Mouse (Mus musculus) CD4-positive, CD25-positive, alpha-beta regulatory T cell, adult 2 months (primary cell): ENCODE measurements around the gene Hist1h1e.

Experiments
- DNase-seq: peaks from one replicate; pipeline ENCODE4 v3.0.0-alpha.2; 2012; ENCODE audit warnings: low read depth, low spot score

Hist1h1e gene

DNA sequence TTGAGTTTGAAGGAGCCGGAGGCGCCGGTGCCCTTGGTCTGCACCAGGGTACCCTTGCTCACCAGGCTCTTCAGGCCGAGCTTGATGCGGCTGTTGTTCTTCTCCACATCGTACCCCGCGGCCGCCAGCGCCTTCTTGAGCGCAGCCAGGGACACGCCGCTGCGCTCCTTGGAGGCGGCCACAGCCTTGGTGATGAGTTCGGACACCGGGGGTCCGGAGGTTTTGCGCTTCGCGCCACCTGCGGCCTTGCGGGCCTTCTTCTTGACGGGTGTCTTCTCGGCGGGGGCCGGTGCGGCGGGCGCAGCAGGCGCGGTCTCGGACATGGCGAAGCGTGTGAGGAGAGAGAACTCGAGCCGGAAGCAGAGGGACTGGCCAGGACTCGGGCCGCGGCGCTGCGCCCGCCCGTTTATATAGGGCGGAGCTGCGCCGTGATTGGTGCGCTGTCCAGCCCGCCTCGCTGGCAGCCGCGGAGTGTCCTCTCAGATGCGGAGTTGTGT, at the start of gene Hist1h1e:
Gene Hist1h1e (minus strand): TSS at position 384 of the 497 bp plus-strand sequence.
- peak; percentile 85 for DNase-seq

DNA sequence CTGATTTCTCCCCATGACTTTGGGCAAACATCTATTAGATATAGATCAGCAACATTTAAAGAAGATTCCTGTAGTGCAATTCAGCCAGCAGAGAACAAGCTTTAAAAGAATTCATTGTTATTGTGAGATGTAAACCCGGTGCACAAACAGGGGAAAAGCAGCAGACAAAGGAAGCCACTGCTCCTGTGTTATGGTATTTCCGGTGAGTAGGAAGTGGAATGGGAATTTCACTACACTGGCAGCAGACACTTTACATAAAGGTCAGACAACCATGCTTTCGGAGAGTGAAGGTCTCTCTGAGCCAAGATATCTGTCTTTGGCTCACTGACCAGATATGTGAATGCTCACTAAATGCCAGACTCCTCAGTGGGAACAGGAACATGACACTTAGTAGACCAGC, 40.2 kb upstream of the Hist1h1e start:
- DNase-seq: no peak

DNA sequence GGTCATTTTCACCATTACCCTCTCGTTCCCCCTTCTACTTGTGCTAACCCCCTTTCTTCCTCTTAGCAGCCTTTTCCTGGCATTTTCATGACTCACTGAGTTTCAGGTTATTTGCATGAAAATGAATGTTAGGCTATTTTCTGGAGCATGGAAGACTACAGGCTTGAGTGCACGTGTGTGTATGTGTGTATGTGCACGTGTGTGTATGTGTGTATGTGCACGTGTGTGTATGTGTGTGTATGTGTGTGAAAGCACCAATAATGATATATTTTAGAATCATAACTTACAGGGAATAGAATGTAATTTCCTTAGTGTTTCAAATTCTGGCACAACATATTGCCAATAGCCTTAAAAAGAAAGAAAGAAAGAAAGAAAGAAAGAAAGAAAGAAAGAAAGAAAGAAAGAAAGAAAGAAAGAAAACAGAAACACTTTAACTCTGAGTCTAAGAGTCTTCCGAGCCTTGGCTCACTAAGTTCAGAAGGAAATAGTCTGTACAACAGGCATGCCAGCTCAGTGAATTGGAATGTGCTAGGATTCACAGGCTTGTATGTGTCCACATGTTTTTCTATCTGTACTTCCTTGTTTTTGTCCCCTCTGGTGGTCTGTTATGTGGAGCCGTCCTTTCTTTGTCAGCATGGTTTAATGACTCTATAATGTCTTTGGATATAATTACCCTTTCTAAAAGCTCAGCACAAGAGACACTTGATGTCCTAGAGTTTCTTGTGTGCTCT, 37.4 kb upstream of the Hist1h1e start:
- DNase-seq: no peak

DNA sequence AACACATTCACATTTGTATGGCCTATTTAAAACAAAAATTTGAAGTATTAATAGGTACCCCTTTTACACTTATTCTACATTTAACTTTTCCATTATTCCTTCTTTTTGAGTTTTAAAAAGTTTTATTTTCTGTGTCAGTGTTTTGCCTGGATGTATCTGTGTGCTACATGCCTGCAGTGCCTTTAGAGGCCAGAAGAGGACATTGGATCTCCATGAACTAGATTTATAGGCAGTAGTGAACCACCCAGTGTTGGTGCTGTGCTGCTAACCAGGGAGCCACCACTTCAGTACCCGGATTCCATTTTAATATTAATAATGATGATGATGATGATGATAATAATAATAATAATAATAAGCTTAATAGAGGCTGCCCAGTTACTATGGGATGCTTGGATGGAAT, 8.3 kb upstream of the Hist1h1e start:
- DNase-seq: peak; percentile 37

DNA sequence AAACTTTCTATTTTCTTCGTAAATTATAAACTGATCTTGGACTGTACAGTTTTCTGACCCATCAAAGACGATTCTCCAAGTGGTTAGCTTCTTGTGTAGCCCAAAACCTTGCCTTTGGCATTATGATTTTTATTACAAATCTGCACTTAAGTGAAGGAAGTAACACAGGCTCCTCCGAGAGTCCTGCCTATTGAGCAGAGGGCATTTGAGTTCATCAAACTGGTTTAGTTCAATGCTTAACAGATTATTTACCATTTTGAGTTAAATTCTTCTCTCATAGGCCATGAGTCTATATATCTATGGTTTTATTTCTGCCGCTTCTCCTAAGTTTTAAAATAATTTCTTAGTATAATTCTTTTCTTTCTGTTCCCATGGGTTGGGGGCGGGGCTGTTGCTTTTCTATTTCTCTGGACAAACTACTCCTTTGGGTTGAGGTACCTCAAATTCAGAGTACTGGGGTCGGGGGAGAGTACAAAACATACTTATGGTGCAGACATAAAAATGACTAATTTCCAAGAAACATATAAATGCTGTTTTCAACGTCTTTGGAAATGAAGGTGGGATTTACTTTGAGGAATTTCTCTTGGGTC, 598 bp upstream of the Hist1h1e start:
- peak; percentile 27 for DNase-seq

DNA sequence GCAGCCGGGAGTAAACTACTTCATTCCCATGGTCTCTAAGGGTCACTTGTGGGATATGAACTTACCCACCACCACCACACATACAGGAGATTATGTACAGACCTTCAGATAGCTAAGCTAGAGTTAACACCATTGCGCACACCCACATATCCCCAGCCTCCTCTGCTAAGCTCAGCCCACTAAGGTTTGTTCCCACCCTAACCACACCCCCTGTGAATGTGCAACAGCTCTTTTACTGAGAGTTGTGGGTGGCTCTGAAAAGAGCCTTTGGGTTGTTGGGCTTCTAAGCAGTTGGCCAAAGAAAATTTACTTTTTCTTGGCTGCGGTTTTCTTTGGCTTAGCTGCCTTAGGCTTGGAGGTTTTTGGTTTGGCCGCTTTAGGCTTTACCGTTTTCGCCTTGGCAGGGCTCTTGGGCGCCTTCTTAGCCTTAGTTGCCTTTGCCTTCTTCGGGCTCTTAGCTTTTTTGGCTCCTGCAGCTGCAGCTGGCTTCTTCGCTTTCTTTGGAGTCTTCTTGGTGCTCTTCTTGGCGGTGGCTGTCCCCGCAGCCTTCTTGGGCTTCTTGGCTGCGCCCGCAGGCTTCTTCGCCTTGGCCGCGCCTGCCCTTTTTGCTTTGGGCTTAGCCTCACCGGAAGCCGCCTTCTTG, 705 bp downstream of the Hist1h1e start:
- peak; percentile 90 for DNase-seq

DNA sequence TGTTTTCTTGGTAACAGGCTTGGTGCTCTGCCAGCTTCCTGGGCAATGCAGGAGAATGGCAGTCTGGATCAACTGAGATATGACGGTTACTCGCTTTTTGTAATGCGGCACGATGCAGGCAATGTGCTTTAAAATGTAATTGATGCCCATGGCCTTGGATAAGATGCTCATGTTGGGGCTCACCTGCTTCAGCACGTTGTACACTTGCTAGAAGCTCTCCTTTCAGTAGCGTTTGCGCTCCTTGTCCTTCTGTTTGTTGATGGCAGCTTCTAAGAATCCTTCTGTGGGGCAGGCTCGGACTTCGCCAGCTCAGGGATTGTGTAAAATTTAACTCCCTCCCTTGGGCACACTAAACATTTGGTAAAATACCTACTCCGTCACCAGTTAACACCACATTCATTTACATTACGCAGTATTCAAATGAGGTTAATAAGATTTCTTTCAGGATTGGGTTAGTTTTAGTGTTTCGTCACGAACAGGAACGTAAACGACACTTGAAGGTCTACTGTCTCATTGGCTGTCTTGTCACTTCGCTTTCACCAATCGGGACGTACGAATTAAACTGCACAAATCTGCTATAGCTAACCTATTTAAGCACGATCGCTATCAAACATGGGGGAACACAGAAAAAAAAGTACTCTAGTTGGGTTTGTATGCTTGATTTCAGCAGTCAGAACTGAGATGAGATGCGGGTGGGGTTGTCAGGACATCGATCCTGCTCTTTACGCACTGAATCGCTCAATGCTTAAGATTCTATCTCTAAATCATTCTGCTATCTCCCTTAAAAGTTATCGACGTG, 1.4 kb downstream of the Hist1h1e start, which contains the start of gene Hist1h2be:
Gene Hist1h2be (minus strand): TSS at position 392 of the 799 bp plus-strand sequence.
- DNase-seq: peak; percentile 92

DNA sequence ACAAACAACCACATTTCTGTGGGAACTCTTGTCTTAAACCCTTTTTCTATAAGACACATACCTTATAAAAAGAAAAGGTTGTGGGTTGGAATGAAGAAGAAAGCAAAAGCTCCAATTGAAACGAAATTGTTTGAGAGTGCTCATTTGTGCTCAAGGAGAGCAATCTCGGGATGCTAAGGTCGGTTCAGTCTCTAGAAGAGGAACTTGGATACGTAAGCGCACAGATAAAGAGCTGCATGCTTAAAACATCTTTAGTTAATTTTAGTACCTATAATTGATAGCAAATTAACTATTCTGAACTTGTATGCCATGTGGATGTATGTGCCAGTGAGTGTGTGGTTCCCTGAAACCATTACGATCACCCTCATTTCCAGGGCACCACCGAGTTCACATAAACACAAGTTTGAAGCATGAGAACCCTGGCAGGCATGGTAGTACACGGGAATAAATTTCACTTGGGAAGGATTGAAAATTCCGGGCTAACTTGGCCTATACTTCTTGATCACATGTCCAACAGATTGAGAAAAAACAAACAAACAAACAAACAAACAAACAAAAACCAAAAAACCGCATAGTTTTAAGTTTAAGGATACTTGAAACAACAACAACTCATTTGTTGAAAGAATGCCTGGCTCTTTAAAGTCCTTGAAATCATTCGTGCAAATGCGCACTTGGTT, 2.2 kb downstream of the Hist1h1e start:
- peak; percentile 18 for DNase-seq

DNA sequence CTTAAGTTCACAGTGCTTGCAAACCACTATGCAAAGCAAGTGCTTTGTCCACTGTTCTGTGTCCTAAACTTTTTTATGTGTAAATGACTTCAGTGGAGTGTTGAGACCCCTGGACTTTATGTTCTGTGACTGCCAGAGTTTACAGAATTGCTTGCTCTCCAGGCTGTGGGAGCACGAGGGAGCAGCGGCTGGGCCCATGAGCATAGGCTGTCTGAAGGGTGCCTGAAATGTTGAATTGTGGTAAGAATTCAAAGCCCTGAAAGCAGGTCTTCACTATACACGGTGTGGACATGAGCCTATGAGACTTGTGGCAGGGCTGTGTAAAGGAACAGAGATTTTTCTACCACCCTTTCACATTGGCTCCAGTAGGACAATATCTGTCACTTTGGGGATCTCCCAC, 10.7 kb downstream of the Hist1h1e start:
- no peak for DNase-seq

DNA sequence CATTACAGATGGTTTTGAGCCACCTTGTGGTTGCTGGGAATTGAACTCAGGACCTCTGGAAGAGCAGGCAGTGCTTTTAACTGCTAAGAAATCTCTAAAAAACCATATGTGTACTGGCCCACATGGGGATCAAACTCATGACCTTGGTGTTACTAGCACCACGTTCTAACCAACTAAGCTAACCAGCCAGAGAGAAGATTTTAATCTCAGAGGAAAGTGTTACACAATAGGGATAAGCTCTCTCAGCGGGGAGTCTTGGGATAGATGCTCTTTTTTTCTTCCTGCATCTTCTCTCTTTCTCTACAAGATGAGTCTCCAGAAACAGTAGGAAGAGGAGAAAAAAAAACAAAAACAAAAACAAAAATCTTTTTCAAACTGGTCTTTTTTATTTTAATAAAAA, 12.0 kb downstream of the Hist1h1e start:
- no peak for DNase-seq

DNA sequence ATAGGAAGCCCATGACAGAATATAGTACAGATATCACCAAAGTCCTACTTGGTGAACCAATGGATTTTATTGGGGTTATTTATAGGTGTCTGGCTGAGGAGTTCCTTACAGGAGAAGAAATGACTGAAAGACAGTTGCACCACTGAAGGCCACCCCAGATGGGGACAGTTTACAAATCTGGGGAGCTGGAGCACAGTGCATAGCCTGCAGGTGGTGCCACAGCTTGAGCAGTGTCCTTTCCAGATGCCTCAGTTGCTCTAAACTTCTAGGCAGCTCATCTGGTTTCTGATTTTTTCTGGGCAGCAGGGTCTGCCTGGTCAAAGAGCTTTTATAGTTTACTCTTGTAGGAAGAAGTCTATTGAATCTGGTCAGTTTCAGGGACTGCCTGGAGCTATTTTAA, 12.5 kb downstream of the Hist1h1e start:
- DNase-seq: no peak

DNA sequence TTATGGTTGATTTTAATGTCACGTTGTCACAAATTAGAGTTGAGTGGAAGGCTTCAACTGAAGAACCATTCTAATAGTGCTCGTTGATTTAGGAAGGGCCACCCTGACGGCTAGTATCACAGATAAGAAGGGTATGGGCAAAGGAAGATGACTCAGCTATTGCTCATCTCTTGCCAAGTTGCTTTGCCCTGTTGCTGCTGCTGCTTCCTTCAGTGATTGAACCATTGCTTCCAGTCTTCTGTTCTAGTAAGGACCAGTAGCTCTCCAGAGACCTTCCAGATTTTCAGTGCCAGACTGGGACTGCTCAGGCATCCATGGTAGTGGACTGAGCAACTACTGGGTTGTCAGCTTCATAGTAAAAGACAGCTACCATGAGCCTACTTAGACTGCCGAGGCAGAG, 13.1 kb downstream of the Hist1h1e start:
- no peak for DNase-seq

DNA sequence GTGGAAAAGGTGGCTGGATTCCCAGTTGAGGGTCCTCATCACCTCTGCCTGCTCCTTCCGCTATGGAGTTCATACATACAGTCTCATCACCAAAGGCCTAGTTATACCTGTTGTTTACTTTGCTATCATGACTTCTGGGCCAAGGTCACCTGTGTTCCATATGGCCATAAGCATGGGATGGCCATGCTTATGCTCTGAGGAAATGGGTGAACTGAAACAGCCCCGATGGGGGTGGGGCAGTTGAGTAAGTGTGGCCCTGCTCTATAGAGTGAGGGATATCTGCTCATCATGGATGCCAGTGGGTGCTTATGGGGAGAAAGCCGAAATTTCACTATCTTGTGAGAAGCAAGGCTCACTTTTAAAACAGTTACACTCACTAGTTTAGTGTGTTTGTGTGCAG, 17.3 kb downstream of the Hist1h1e start:
- DNase-seq: no peak

DNA sequence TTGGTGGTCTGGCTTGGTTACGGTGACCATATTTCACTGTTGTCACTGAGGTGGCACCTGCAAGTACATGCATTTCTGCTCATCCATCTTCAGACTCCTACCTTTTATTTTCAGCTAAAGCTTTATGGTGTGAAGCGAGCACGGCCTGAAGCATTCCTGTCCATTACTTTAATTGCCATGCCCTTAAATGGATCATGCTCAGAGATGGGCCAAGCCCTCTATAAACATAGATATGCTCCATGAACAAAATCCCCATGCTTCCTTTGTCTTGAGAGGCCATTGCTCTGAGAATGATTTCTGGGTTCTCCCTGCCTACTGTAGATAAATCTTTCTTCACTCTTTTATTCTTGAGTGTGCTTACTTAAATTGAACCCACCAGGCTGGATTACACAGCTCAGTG, 17.9 kb downstream of the Hist1h1e start:
- DNase-seq: no peak

DNA sequence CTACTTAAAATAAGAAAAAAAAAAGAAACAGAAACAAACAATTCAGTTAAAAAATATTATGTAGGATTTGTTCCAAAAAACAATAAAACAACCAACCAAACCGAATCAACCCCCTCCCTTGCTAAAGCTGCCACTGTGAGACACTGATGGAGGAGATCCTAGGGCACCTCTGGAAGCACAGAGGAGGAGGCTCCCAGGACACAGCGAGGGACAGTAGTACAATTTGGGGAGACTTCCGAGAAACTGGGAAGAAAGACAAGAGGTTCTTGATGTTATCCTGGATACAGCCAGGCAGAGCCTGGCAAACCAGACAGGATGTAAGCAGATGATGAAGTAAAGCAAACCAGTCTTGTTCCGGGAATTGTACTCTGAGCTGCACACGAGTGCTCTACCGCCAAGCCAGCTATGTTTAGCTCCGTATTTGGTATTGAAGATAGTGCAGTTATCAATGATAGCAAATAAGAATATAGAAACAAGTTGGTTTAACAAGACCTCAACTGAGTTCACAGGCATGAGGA, 19.1 kb downstream of the Hist1h1e start:
- DNase-seq: no peak

DNA sequence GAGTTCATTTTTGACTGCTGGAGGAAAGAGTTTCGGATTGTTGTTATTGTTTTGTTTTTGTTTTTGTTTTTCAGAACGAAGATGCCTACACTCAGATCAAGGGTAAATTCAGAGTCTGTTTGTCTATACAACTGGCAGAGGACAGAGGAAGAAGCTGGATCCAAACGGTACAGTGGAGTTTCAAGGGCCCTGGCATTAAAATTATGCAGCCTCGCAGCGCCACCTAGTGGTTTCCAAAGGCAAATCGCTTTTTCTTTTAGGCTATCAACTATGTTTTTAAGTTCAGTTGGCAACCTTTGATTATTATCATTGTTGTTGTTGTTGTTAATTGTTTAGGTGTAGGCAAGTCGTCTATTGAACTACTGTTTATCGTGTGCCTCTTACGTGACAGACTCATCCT, 24.4 kb downstream of the Hist1h1e start:
- peak; percentile 90 for DNase-seq

DNA sequence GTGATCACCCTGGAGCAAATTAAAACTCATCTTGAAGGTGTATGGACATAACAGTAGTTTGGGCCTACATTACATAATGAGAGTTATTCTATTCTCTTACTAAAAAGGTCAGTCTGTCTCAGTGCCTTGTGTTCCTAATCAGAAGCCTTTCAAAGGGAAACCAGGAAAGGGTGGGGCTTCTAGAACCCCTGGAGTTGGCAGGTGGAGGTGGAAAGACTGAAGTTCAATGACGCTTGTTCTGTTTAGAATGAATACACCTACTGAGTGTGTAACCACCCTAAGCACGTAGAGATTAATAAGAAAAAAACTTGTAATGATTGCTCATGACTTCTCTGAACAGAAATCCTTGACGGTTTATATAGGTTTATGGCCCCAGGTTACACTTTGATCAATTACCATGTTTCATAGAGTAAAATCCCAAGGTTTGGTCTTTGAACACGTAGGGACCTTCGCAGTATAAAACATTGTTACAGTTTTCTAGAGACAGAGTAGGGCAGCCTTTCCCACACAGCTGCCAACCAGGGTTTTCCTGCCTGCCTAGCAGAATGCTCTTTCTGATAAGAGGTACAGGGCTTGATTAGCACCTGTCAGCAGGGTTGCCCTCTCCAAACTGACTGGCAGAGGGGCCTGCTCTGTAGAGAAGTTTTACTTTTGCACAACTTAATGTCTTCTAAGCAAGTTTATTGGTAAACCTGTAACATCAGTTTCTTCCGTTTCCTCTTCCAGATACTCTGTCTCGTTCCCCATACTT, 26.6 kb downstream of the Hist1h1e start:
- no peak for DNase-seq

DNA sequence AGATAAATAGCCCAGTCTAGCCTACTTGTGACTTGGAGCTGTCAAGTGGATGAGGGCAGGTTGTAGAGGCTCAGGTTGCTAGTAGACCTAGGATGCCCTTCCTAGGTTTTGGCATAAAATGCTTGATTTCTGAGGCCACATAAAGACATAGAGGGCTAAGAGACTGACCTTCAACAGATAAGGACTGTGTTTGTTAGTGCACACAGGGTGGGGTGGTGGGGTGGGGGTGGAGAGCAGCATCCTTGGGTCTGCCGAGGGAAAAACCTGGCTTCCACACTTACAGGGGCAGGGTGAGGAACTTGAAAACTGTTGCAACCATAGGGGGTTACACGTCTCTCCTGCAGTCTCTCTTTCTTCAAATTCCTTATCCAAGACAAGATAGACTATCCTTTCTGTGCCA, 27.2 kb downstream of the Hist1h1e start:
- DNase-seq: no peak

DNA sequence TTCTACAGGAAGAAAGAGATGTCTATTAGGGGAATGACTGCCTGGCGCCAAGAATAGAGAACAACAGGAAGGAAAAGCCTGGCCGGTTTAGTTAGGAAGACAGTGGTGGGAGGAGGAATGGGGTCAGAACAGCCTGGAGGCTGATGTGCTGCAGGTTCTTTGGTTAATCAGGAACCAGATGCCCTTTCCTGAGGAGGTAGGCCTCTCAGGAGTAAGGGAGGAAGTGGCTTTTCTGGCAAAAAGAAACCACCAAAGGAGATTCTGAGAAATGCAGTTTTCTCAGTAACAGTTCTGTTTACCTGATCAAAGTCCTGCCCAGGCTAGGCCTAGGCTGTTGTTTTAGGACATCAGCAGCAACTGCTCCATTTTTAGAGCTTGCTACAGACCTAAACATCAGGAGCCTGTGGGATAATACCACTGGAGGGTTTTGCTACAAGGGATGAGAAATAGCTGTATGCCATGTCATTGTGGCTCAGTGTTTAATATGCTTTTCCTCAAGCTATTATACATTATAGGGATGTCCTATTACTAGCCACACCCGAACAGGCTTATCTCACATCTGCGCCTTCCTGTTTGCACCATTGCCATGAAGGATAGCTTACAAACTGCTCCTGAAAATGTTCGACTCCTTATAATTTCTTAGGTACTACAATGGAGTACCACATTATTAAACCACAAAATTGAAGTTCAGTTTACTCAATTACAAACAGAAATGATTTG, 29.1 kb downstream of the Hist1h1e start:
- DNase-seq: no peak

DNA sequence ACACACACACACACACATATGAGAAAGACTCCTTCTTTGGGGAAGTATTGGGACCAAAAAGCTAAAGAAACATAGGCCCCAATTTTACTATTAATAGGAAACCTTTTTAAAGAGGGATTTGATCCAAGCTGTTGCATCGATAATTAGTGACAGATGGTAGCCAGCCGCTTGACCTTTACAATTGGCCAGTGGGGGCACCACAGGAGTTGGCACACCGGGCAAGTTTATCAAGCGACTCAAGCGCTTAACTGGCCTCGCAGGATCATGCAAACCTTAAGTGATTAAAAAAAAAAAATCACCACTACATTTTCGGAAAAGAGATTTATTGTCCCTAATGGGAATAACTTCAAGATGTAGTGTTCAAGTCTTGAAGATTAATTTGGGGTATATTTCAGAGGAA, 29.7 kb downstream of the Hist1h1e start:
- no peak for DNase-seq
